Mouse (Mus musculus) CH12.LX (cell line): ENCODE measurements around the gene Rrp7a.

Experiments used
- CTCF ChIP-seq, 2 experiments: IDR thresholded peaks in 1 of 2; conservative IDR thresholded peaks in 1 of 2; 2 replicates each; pipeline ENCODE4 v1.5.1; 2011 to 2012; ENCODE audit warnings: low read depth in 2 of 2, low read length in 2 of 2, improper control_type of control experiment in 1 of 2, inconsistent platforms in 1 of 2, mild to moderate bottlenecking in 1 of 2, moderate library complexity in 1 of 2
- ELF1 ChIP-seq: IDR thresholded peaks from 2 replicates; pipeline ENCODE4 v1.6.1; 2014; ENCODE audit warnings: low read depth, mild to moderate bottlenecking, inconsistent platforms, low read length, improper control_type of control experiment
- EP300 ChIP-seq: IDR thresholded peaks from 2 replicates; pipeline ENCODE4 v1.6.1; 2011; ENCODE audit warnings: low read length, improper control_type of control experiment
- ETS1 ChIP-seq: conservative IDR thresholded peaks from 2 replicates; pipeline ENCODE4 v1.6.1; 2012; ENCODE audit warnings: low read depth, mild to moderate bottlenecking, inconsistent platforms, low read length, improper control_type of control experiment, moderate library complexity
- MAX ChIP-seq: IDR thresholded peaks from 2 replicates; pipeline ENCODE4 v1.6.1; 2011; ENCODE audit warnings: low read length, improper control_type of control experiment
- NELFE ChIP-seq: IDR thresholded peaks from 2 replicates; pipeline ENCODE4 v1.6.1; 2011; ENCODE audit warnings: low read depth, low read length, improper control_type of control experiment
- POLR2A ChIP-seq: IDR thresholded peaks from 2 replicates; pipeline ENCODE4 v1.6.1; 2011; ENCODE audit warnings: low read depth, mild to moderate bottlenecking, improper control_type of control experiment, low read length
- POLR2AphosphoS2 ChIP-seq: IDR thresholded peaks from 2 replicates; pipeline ENCODE4 v1.6.1; 2011; ENCODE audit warnings: low read depth, low read length, improper control_type of control experiment
- RCOR1 ChIP-seq: conservative IDR thresholded peaks from 2 replicates; pipeline ENCODE4 v1.6.1; 2012; ENCODE audit warnings: low read depth, mild to moderate bottlenecking, inconsistent platforms, low read length, improper control_type of control experiment
- SIN3A ChIP-seq: IDR thresholded peaks from 2 replicates; pipeline ENCODE4 v1.6.1; 2012; ENCODE audit warnings: low read length, improper control_type of control experiment, inconsistent platforms
- USF1 ChIP-seq: IDR thresholded peaks from 2 replicates; pipeline ENCODE4 v1.6.1; 2014; ENCODE audit warnings: low read depth, mild to moderate bottlenecking, inconsistent platforms, low read length, improper control_type of control experiment
- ZMIZ1 ChIP-seq: IDR thresholded peaks from 2 replicates; pipeline ENCODE4 v1.6.1; 2012; ENCODE audit warnings: low read depth, mild to moderate bottlenecking, inconsistent platforms, low read length, improper control_type of control experiment
- ZNF384 ChIP-seq: IDR thresholded peaks from 2 replicates; pipeline ENCODE4 v1.6.1; 2012; ENCODE audit warnings: low read depth, low read length, improper control_type of control experiment, inconsistent platforms

DNA sequence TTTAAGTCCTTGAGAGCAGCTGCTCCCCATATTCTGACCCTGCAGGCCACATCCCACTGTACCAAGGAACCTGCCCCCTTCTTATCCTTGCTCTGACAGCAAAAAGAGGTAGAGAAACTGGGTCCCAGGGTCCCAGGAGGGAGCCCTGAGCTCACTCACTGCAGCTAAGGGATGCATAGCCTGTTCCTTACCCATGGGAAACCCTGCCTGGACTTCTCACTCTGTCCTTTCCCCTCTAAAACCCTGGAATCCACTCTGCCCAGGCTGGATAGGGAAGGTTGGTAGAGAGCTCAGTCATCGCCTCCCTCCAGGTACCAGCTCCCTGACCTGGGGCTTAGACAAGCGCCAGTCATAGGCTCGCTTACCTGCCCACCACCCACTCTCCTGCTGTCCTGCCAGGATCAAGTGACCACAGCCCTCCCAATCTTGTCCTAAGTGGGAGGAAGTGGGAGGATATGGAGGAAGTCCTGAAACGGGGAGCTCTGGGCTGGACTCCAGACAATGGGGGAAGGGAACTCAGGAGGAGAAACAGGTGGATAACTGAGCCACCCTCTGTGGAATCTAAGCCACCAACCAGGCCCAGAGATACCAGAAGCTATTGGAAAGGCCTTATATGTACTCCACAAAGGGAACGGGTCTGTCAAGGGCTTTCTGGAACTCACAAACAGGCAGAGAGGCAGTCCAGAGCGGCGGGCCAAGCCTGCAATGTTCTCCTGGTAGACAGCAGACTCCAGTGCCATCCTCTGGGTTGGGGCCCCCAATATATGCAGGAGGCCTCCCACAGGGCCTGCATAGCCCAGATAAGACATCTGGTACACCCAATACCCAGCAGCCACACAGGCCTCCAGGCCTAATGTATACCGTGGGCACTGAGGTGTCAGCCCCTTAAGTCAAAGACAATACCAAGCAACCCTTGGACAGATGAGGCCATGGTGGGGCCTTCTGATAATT is 47.4 kb upstream of the Rrp7a start:
- no peak for TF ChIP-seq ETS1
- no peak for TF ChIP-seq CTCF (conservative IDR thresholded peaks at IDR 0.05 in 1 of 2, IDR thresholded peaks at IDR 0.05 in 1 of 2; ENCODE audit: low read depth in 2 of 2, low read length in 2 of 2)
- TF ChIP-seq POLR2A: no peak
- no peak for TF ChIP-seq USF1
- TF ChIP-seq ZNF384: no peak
- TF ChIP-seq ELF1: no peak
- no peak for TF ChIP-seq MAX
- no peak for TF ChIP-seq EP300
- TF ChIP-seq ZMIZ1: no peak
- TF ChIP-seq POLR2AphosphoS2: no peak
- TF ChIP-seq SIN3A: no peak
- TF ChIP-seq RCOR1: no peak
- no peak for TF ChIP-seq NELFE
